Mouse (Mus musculus) lung, adult 2 months (tissue): ENCODE measurements at regions not wholly inside any gene's neighbourhood (a gene's known extent, or its start where the extent isn't known, plus 50 kb on each side); places are given as distances from the start of the nearest gene placed in this dataset.

Source experiments
- DNase-seq: peaks from one replicate; pipeline ENCODE4 v3.0.0; 2022
- H3K4me1 ChIP-seq: fragments of 200-500 bp; 2 replicates; pipeline ENCODE4 v1.6.1; 2011; ENCODE audit warnings: low read length; ENCODE audit not compliant: control insufficient read depth, insufficient read depth
- H3K4me3 ChIP-seq: fragments of 200-500 bp; replicated peaks from 2 replicates; pipeline ENCODE3; 2011; ENCODE audit warnings: low read depth, mild to moderate bottlenecking, control low read depth, low read length; ENCODE audit errors: extremely low read depth
- CTCF ChIP-seq: fragments of 200-500 bp; IDR thresholded peaks from 2 replicates; pipeline ENCODE4 v1.5.1; 2011; ENCODE audit warnings: mild to moderate bottlenecking, low read length, control low read depth; ENCODE audit not compliant: insufficient read depth
- POLR2A ChIP-seq: fragments of 200-500 bp; IDR thresholded peaks from 2 replicates; pipeline ENCODE4 v1.6.1; 2011; ENCODE audit warnings: low read depth, mild to moderate bottlenecking, control low read depth, low read length, borderline replicate concordance; ENCODE audit errors: extremely low read depth
- WGBS: fragments of 180-500 bp; shearing (Covaris S2); methylation state at CpG from one replicate; pipeline ENCODE4 v1.1.7; 2018; 5-methylcytosine and 5-hydroxymethylcytosine counted together

- no peak for DNase-seq
- Histone ChIP-seq H3K4me1 (no peaks in the 10 kb centered on the region), H3K4me3 (no peak overlapping the region)
- TF ChIP-seq POLR2A (no peak), CTCF (no peak)
Measured at GRCm38 (mm10) chr1:23492981-23493380, 95.4 kb upstream of the Ogfrl1 start.

GRCm38 (mm10) chr1:23495412-23495811 lies 97.8 kb upstream of the Ogfrl1 start:
- TF ChIP-seq POLR2A, result no peak
- TF ChIP-seq CTCF, result 0 out of 2 replicates have a peak, but pooled peaks have one; percentile 0
- no peaks in the 10 kb centered on the region for H3K4me1 ChIP-seq
- no peak overlapping the region for H3K4me3 ChIP-seq
- no peak for DNase-seq
- WGBS, result 30% methylated on average over 4 of the region's 4 CpGs

GRCm38 (mm10) chr1:23520113-23520512 lies 122.5 kb upstream of the Ogfrl1 start:
- no peak for DNase-seq
- 51% methylated on average over 2 of the region's 2 CpGs for WGBS
- Histone ChIP-seq H3K4me1 (no peaks in the 10 kb centered on the region), H3K4me3 (no peak overlapping the region)
- no peak for TF ChIP-seq POLR2A
- no peak for TF ChIP-seq CTCF

DNA sequence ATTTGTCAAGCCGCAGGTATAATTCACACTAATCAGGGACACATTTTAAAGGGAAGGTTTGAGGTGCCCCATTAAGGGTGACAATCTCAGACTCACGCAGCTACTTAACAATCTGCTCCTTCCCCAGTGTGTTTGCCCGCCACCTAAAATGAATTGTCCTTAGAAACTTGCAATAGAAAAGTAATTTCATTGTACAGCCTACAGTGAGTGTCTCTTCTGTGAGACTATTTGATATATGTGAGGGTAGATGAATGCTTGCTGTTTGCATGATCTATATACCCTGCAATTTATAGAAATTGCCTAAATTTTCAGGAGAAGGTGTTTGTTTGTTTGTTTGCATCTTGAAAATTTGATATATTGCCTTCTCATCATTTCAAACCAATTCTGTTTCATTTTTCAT lies 135.1 kb upstream of the Ogfrl1 start:
- 79% methylated on average over 3 of the region's 3 CpGs for WGBS
- Histone ChIP-seq H3K4me3 (no peak overlapping the region), H3K4me1 (no peaks in the 10 kb centered on the region)
- no peak for DNase-seq
- TF ChIP-seq CTCF (no peak), POLR2A (no peak)

DNA sequence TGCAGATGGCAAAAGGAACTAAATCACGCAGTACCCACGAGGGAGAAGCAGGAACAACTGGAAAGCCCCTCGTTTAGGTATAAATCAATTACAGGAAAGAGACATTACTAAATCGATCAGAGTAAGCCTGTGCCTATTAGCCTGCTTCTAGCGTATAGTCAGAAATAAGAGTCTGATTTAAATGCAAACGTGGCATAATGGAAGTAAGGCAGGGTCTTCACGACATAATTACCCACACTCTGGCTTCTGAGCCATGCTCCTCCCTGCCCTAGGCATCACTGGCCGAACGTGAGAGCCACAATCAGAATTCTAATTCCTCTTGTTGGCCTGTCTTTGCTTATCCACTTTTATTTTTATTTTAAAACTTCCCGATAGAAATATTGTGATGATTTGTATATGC lies 139.0 kb upstream of the Ogfrl1 start:
- TF ChIP-seq CTCF, result no peak
- no peak for TF ChIP-seq POLR2A
- H3K4me3 ChIP-seq, result no peak overlapping the region
- no peaks in the 10 kb centered on the region for H3K4me1 ChIP-seq
- WGBS, result 81% methylated on average over 10 of the region's 10 CpGs
- no peak for DNase-seq

GRCm38 (mm10) chr1:23538419-23538818 lies 140.8 kb upstream of the Ogfrl1 start:
- TF ChIP-seq CTCF, result no peak
- TF ChIP-seq POLR2A, result no peak
- Histone ChIP-seq H3K4me3 (no peak overlapping the region), H3K4me1 (no peaks in the 10 kb centered on the region)
- DNase-seq, result no peak
- 46% methylated on average over 6 of the region's 6 CpGs for WGBS

DNA sequence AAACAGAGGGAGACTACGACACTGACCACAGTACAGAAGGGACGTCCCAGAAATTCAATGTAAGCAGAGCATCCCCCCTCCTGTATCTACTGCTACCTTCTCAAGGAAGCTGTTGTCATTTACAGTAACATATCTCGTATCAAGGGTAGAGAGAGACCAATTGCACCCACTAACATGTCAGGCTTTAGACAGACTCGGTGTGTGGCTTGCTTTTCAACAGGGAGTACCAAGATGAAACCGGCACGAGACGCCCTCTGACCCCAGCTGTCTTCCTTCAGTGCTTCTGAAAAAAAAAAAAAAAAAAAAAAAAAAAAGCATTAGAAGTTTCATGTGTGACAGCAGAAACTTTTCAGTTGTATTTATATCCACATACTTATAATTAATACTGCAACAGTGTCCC lies 143.0 kb upstream of the Ogfrl1 start:
- no peak for TF ChIP-seq POLR2A
- no peak for TF ChIP-seq CTCF
- no peak for DNase-seq
- Histone ChIP-seq H3K4me3 (no peak overlapping the region), H3K4me1 (no peaks in the 10 kb centered on the region)
- WGBS, result 74% methylated on average over 7 of the region's 7 CpGs

DNA sequence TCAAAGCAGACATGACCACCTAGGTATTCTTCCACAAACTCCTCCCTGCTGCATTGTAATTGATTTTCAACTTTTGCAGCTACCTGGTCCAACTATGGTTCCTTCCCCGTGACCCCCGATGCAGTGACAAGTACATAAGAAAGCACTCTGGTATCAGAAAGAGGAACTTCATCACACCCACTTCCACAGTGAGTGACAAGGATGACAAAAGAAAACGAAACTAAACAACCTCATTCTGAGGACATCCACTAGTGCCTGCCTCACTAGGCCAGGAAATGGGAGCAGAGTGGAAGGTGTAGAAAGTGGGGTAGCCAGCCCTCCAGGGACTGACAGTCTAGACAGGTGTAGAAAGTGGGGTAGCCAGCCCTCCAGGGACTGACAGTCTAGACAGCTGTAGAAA lies 158.2 kb upstream of the Ogfrl1 start:
- Histone ChIP-seq H3K4me1 (no peaks in the 10 kb centered on the region), H3K4me3 (no peak overlapping the region)
- 66% methylated on average over 3 of the region's 3 CpGs for WGBS
- no peak for DNase-seq
- TF ChIP-seq POLR2A (no peak), CTCF (no peak)

GRCm38 (mm10) chr1:23568106-23568505 lies 170.5 kb upstream of the Ogfrl1 start:
- no peaks in the 10 kb centered on the region for H3K4me1 ChIP-seq
- H3K4me3 ChIP-seq, result no peak overlapping the region
- no peak for TF ChIP-seq CTCF
- TF ChIP-seq POLR2A, result no peak
- 87% methylated on average over 5 of the region's 5 CpGs for WGBS
- DNase-seq, result no peak

GRCm38 (mm10) chr1:23574461-23574860 lies 176.9 kb upstream of the Ogfrl1 start:
- DNase-seq, result no peak
- WGBS, result 80% methylated on average over 7 of the region's 7 CpGs
- H3K4me1 ChIP-seq, result no peaks in the 10 kb centered on the region
- TF ChIP-seq POLR2A (no peak), CTCF (no peak)
- no peak overlapping the region for H3K4me3 ChIP-seq

DNA sequence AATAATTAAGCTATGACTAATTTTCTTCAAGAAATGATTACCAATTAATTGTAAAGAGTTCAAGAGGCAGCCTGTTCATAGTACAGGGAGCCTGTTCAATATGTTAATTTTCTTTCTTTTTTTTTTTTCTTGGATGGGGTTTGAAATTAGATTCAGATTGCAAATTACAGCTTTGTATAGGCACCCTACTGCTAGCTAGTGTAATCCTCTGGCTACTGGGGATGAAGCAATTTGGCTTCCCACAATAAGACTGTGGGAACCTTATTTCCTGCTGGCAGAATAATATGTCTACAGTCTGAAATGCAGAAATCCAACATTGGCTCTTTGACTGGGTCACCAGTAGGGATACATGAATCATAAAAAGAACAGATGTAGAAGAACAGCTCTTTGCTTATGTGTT lies 177.4 kb upstream of the Ogfrl1 start:
- Histone ChIP-seq H3K4me1 (no peaks in the 10 kb centered on the region), H3K4me3 (no peak overlapping the region)
- no peak for DNase-seq
- TF ChIP-seq CTCF, result no peak
- TF ChIP-seq POLR2A, result no peak
